Comparison of ENCODE assay signal across 11 mouse cellular contexts in genomic region chr8:89713880-89714279, GRCm38 (mm10).
"Had no signal": no experiment of that assay in that cellular context is flagged by ENCODE, and none has a peak within 500 bp of the region (broad histone marks: within the 10 kb centered on the region; RNA-seq: fewer than 3 reads in every experiment).

No protein-coding gene starts in this region.

- H3K4me1 ChIP-seq: limb, embryonic 13.5 days; midbrain, embryonic 13.5 days had no signal

- H3K27ac ChIP-seq: limb, embryonic 13.5 days; liver, embryonic 14.5 days; midbrain, embryonic 13.5 days; neural tube, embryonic 15.5 days had no signal

- ATAC-seq: midbrain, embryonic 13.5 days had no signal

- H3K36me3 ChIP-seq: limb, embryonic 13.5 days; midbrain, embryonic 13.5 days; neural tube, embryonic 15.5 days had no signal

- H3K27me3 ChIP-seq: midbrain, embryonic 13.5 days; neural tube, embryonic 15.5 days had no signal

- H3K9ac ChIP-seq: limb, embryonic 13.5 days; liver, embryonic 14.5 days; midbrain, embryonic 13.5 days; neural tube, embryonic 15.5 days had no signal

- H3K4me3 ChIP-seq: limb, embryonic 13.5 days; midbrain, embryonic 13.5 days; myocyte; neural tube, embryonic 15.5 days had no signal

- H3K9me3 ChIP-seq: limb, embryonic 13.5 days; midbrain, embryonic 13.5 days; neural tube, embryonic 15.5 days had no signal

- H3K4me2 ChIP-seq: limb, embryonic 13.5 days; midbrain, embryonic 13.5 days; neural tube, embryonic 15.5 days had no signal

- DNase-seq: kidney, postnatal 14 days; left cerebral cortex, postnatal 4 days; lung, adult 18-20 months; right cerebral cortex, adult 18-20 months; right cerebral cortex, postnatal 25 days; thymus, postnatal 36 days had no signal
